Mouse (Mus musculus): ENCODE results near the gene Cyp2w1. TPM values are rescaled to one million over a fixed set of nuclear protein-coding genes. Genes with fewer than 3 reads are reported as not detected.

The Cyp2w1 gene
- polyA plus RNA-seq, 1 experiment from 2014 or later, result not detected

- WGBS, result 71% methylated on average over 9 of the region's 9 CpGs
- H3K9me3 ChIP-seq (replicated peaks; ENCODE audit: low read length), result no peaks in the 10 kb centered on the region
- DNase-seq (ENCODE audit: low spot score) (no peak), ATAC-seq (replicated peaks; ENCODE audit: low FRiP score, low read depth) (peak; percentile 14; the same call in 1 of the 2 replicates)
- 0 out of 2 replicates have a peak overlapping the region, but pooled peaks have one; percentile 98 for H3K4me2 ChIP-seq (ENCODE audit: low read length)
- H3K27me3 ChIP-seq (ENCODE audit: insufficient read depth, low read length), result peaks cover 16% of the 10 kb centered on the region; the same call in 1 of the 2 replicates
- no peak overlapping the region for H3K4me3 ChIP-seq (replicated peaks; ENCODE audit: low read depth, low read length)
- no peak overlapping the region for H3K27ac ChIP-seq
- H3K9ac ChIP-seq (ENCODE audit: low read depth, low read length), result no peak overlapping the region
- H3K36me3 ChIP-seq (ENCODE audit: insufficient read depth, low read length), result no peaks in the 10 kb centered on the region
- TF ChIP-seq CTCF (IDR thresholded peaks at IDR 0.05; ENCODE audit: low read depth), result no peak
- peaks cover 12% of the 10 kb centered on the region for H3K4me1 ChIP-seq (replicated peaks; ENCODE audit: insufficient read depth, low read length)
Observed at GRCm38 (mm10) chr5:139323260-139323924, 29.0 kb upstream of the Cyp2w1 start.

DNA sequence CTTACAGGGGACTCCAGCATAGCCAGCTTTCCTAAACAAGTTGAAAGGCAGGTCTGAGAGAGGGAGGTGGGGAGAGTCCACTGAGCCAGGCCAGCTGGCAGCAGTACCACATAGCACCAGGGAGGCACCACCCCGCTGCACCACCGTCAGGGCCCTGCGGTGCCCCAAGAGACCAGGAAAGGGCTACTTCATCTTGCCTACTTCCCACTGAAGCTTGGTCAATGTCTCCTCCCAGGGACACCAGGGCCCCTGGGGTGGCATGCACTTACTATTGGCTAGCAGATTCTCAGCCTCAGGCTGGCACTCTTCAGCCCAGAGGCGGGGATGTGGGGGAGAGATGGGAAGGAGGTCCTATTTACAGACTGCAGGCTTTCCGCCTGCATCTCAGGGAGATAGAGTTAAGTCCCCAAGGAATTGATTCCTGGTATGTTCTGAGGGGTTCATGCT lies 28.3 kb upstream of the Cyp2w1 start:
- H3K27ac ChIP-seq, result no peak overlapping the region
- no peaks in the 10 kb centered on the region for H3K9me3 ChIP-seq (replicated peaks; ENCODE audit: low read length)
- H3K9ac ChIP-seq (ENCODE audit: low read depth, low read length), result peak overlapping the region; percentile 23; the same call in 1 of the 2 replicates
- peaks cover 16% of the 10 kb centered on the region; the same call in 1 of the 2 replicates for H3K27me3 ChIP-seq (ENCODE audit: insufficient read depth, low read length)
- no peaks in the 10 kb centered on the region for H3K36me3 ChIP-seq (ENCODE audit: insufficient read depth, low read length)
- peaks cover 12% of the 10 kb centered on the region for H3K4me1 ChIP-seq (replicated peaks; ENCODE audit: insufficient read depth, low read length)
- H3K4me3 ChIP-seq (replicated peaks; ENCODE audit: low read depth, low read length), result no peak overlapping the region; the same call in 1 of the 2 replicates
- peak overlapping the region; percentile 98 for H3K4me2 ChIP-seq (ENCODE audit: low read length)
- TF ChIP-seq CTCF (IDR thresholded peaks at IDR 0.05; ENCODE audit: low read depth), result peak; percentile 21; the same call in 1 of the 2 replicates
- ATAC-seq (replicated peaks; ENCODE audit: low FRiP score, low read depth) (peak; percentile 31; the same call in 1 of the 2 replicates), DNase-seq (ENCODE audit: low spot score) (peak; percentile 50)
- 42% methylated on average over 5 of the region's 5 CpGs for WGBS

GRCm38 (mm10) chr5:139324691-139325394 lies 27.6 kb upstream of the Cyp2w1 start:
- H3K4me3 ChIP-seq (replicated peaks; ENCODE audit: low read depth, low read length), result peak overlapping the region; percentile 50
- ATAC-seq (replicated peaks; ENCODE audit: low FRiP score, low read depth) (peak; percentile 35), DNase-seq (ENCODE audit: low spot score) (no peak)
- H3K27ac ChIP-seq, result no peak overlapping the region
- peaks cover 16% of the 10 kb centered on the region; the same call in 1 of the 2 replicates for H3K27me3 ChIP-seq (ENCODE audit: insufficient read depth, low read length)
- H3K4me1 ChIP-seq (replicated peaks; ENCODE audit: insufficient read depth, low read length), result peaks cover 12% of the 10 kb centered on the region
- no peak for TF ChIP-seq CTCF (IDR thresholded peaks at IDR 0.05; ENCODE audit: low read depth)
- peak overlapping the region; percentile 74 for H3K9ac ChIP-seq (ENCODE audit: low read depth, low read length)
- peak overlapping the region; percentile 98 for H3K4me2 ChIP-seq (ENCODE audit: low read length)
- WGBS, result 2% methylated on average over 37 of the region's 62 CpGs
- no peaks in the 10 kb centered on the region for H3K9me3 ChIP-seq (replicated peaks; ENCODE audit: low read length)
- no peaks in the 10 kb centered on the region for H3K36me3 ChIP-seq (ENCODE audit: insufficient read depth, low read length)

DNA sequence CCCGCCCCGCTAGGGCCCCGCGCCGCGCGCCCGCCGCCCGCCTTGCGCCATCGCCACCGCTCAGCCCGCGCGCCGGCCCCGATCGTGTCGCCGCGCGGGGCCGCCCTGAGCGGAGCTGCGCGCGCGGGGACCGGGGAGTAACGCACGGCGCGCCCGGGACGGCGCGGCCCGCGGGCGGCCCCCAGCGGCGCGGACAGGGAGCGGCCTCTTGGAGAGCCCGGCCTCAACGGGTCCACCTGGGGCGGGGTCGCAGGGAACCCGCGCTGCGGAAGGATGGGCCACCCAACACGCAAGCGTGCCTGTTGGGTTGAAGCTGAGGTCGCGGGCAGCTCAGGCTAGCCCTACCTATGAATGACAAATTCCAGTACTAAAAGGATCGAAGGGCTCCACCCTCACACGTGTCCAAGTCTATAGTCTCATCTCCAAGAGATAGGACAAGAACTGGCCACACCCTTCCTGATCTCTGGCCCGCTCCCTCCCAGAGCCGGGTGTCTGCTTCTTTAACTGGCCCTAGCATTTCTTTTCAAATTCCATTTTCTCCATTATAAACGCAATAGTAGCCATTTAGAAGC lies 26.9 kb upstream of the Cyp2w1 start, which contains the start of gene Adap1:
Gene Adap1 (minus strand): TSS at position 228 of the 572 bp plus-strand sequence.
- Histone ChIP-seq H3K9me3 (replicated peaks; ENCODE audit: low read length) (no peaks in the 10 kb centered on the region), H3K4me3 (replicated peaks; ENCODE audit: low read depth, low read length) (peak within 1 kb of the TSS; percentile 50), H3K27ac (no peak within 1 kb of the TSS), H3K27me3 (ENCODE audit: insufficient read depth, low read length) (peaks cover 16% of the 10 kb centered on the region; the same call in 1 of the 2 replicates), H3K4me1 (replicated peaks; ENCODE audit: insufficient read depth, low read length) (peaks cover 12% of the 10 kb centered on the region), H3K4me2 (ENCODE audit: low read length) (peak within 1 kb of the TSS; percentile 98), H3K9ac (ENCODE audit: low read depth, low read length) (peak within 1 kb of the TSS; percentile 74), H3K36me3 (ENCODE audit: insufficient read depth, low read length) (no peaks in the 10 kb centered on the region)
- WGBS, result 2% methylated on average over 60 of the region's 61 CpGs
- peak; percentile 35; the same call in 1 of the 2 replicates for TF ChIP-seq CTCF (IDR thresholded peaks at IDR 0.05; ENCODE audit: low read depth)
- ATAC-seq (replicated peaks; ENCODE audit: low FRiP score, low read depth) (peak; percentile 66), DNase-seq (ENCODE audit: low spot score) (peak; percentile 41)

- peaks cover 12% of the 10 kb centered on the region for H3K4me1 ChIP-seq (replicated peaks; ENCODE audit: insufficient read depth, low read length)
- ATAC-seq (replicated peaks; ENCODE audit: low FRiP score, low read depth), result no peak
- H3K4me3 ChIP-seq (replicated peaks; ENCODE audit: low read depth, low read length), result no peak overlapping the region
- H3K9ac ChIP-seq (ENCODE audit: low read depth, low read length), result no peak overlapping the region
- H3K27me3 ChIP-seq (ENCODE audit: insufficient read depth, low read length), result peaks cover 16% of the 10 kb centered on the region; the same call in 1 of the 2 replicates
- no peaks in the 10 kb centered on the region for H3K36me3 ChIP-seq (ENCODE audit: insufficient read depth, low read length)
- WGBS, result 63% methylated on average over 13 of the region's 13 CpGs
- no peak overlapping the region for H3K27ac ChIP-seq
- no peak for DNase-seq (ENCODE audit: low spot score)
- peak; percentile 37; the same call in 1 of the 2 replicates for TF ChIP-seq CTCF (IDR thresholded peaks at IDR 0.05; ENCODE audit: low read depth)
- no peak overlapping the region for H3K4me2 ChIP-seq (ENCODE audit: low read length)
- H3K9me3 ChIP-seq (replicated peaks; ENCODE audit: low read length), result no peaks in the 10 kb centered on the region
Observed at GRCm38 (mm10) chr5:139326111-139326696, 26.2 kb upstream of the Cyp2w1 start.

All from kidney, postnatal 0 days (tissue).